Mouse (Mus musculus) MEL-GATA-1-ER (cell line): Measurements from ENCODE around the gene Tenm2.

Experiments
- DNase-seq: peaks from one replicate; pipeline ENCODE4 v3.0.0-alpha.2; 2012; ENCODE audit warnings: low read depth; ENCODE audit errors: extremely low read depth

The Tenm2 gene

GRCm38 (mm10) chr11:37235914-37236600 is at the start of gene Tenm2:
Tenm2 (minus strand) TSS chr11:37235964.
- DNase-seq: no peak

- no peak for DNase-seq
Measured at GRCm38 (mm10) chr11:37285186-37285585, 49.4 kb upstream of the Tenm2 start.

GRCm38 (mm10) chr11:37248796-37249195 is 13.0 kb upstream of the Tenm2 start:
- DNase-seq: no peak

- no peak for DNase-seq
Measured at GRCm38 (mm10) chr11:37237096-37237725, 1.4 kb upstream of the Tenm2 start.

GRCm38 (mm10) chr11:37236601-37237083 is 878 bp upstream of the Tenm2 start:
- DNase-seq: no peak

- DNase-seq: no peak
Measured at GRCm38 (mm10) chr11:37235021-37235795, 556 bp downstream of the Tenm2 start.

GRCm38 (mm10) chr11:37227404-37227803 is 8.4 kb downstream of the Tenm2 start:
- no peak for DNase-seq

GRCm38 (mm10) chr11:37226943-37227342 is 8.8 kb downstream of the Tenm2 start:
- no peak for DNase-seq

GRCm38 (mm10) chr11:37222737-37223136 is 13.0 kb downstream of the Tenm2 start:
- no peak for DNase-seq

GRCm38 (mm10) chr11:37222056-37222455 is 13.7 kb downstream of the Tenm2 start:
- DNase-seq: no peak

GRCm38 (mm10) chr11:37220921-37221320 is 14.8 kb downstream of the Tenm2 start:
- no peak for DNase-seq

- no peak for DNase-seq
Measured at GRCm38 (mm10) chr11:37186132-37186531, 49.6 kb downstream of the Tenm2 start.

- no peak for DNase-seq
Measured at GRCm38 (mm10) chr11:37177426-37177825, 58.3 kb downstream of the Tenm2 start.

- DNase-seq: no peak
Measured at GRCm38 (mm10) chr11:37153933-37154880, 81.6 kb downstream of the Tenm2 start.

GRCm38 (mm10) chr11:37153382-37153781 is 82.4 kb downstream of the Tenm2 start:
- no peak for DNase-seq

GRCm38 (mm10) chr11:37150011-37150410 is 85.8 kb downstream of the Tenm2 start:
- no peak for DNase-seq

- no peak for DNase-seq
Measured at GRCm38 (mm10) chr11:37143996-37144395, 91.8 kb downstream of the Tenm2 start.

- no peak for DNase-seq
Measured at GRCm38 (mm10) chr11:37143478-37143877, 92.3 kb downstream of the Tenm2 start.

GRCm38 (mm10) chr11:37128893-37129292 is 106.9 kb downstream of the Tenm2 start:
- no peak for DNase-seq

- DNase-seq: no peak
Measured at GRCm38 (mm10) chr11:37118058-37118457, 117.7 kb downstream of the Tenm2 start.

- no peak for DNase-seq
Measured at GRCm38 (mm10) chr11:37115188-37115587, 120.6 kb downstream of the Tenm2 start.
